Mouse (Mus musculus) lung, postnatal 0 days (tissue): ENCODE results near the gene Tssk4.
A peak's percentile ranks its signal among the peaks of the same experiment; 100 is the strongest.

ENCODE experiments used
- CTCF ChIP-seq: IDR thresholded peaks from 2 replicates; pipeline ENCODE4 v1.5.1; 2016; ENCODE audit warnings: antibody characterized with exemption, mild to moderate bottlenecking
- EP300 ChIP-seq: IDR thresholded peaks from 2 replicates; pipeline ENCODE4 v1.6.1; 2016; ENCODE audit warnings: antibody characterized with exemption, mild to moderate bottlenecking, control low read depth

DNA sequence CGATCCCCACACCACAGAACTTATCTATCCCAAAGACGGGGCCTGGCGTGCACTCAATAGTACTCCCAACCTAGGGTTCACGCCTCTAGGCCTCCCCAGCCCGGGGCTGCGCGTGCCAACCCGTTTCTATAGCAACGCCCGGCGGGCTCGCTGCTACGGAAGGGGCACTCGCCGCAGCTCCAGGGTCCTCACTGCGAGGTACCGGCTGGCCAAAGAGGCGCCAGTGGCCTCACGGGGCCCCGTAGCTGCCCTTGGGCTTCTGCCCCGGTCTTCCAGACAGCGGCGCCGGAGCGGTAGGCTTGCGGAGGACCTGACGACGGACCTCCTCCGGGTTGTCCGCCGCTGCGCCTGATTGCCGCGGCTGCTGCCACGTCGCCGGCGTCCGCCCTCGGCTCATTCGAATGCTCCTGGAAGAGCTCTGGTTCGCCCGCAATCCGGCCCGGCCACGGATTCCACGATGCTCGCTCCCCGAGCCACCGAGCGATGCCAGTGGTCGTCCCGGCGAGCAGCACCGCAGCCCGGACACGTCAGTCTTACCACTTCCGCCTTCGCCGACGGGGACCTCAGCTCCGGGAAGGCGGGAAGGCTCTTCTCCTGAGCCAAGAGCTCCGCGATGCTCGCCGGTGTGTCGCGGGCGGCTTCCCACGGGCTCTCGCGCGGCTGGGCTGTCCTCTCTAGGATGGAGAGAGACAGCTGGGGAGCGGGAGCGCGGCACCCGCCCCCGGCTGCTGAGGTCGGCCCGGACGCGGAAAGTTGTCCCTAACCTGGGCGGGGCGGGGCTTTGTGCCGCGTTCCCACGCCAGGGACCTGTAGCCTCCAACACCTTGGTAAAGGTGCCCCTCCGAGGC, 6.7 kb upstream of the Tssk4 start, which contains the start of gene Tm9sf1:
- TF ChIP-seq CTCF (peak; percentile 40), EP300 (no peak)
